Mouse (Mus musculus) midbrain, embryonic 11.5 days (tissue): ENCODE results near the gene Pes1. TPM values are rescaled to one million over a fixed set of nuclear protein-coding genes. Genes with fewer than 3 reads are reported as not detected.

Experiments
- ATAC-seq: fragments of 200-750 bp; cut with Nextera tagmentation; 2 replicates; pipeline ENCODE4 v1.8.0; 2017; ENCODE audit warnings: moderate TSS enrichment, moderate library complexity; ENCODE audit not compliant: low FRiP score
- DNase-seq: peaks from one replicate; pipeline ENCODE4 v3.0.0; 2015; ENCODE audit warnings: low spot score; ENCODE audit errors: missing footprints
- H3K27ac ChIP-seq: fragments of 300-500 bp; sonication (generic); 2 replicates; pipeline ENCODE4 v1.5.1; 2014; ENCODE audit warnings: low read depth, low read length
- H3K27me3 ChIP-seq: fragments of 300-500 bp; sonication (generic); 2 replicates; pipeline ENCODE4 v1.6.1; 2014; ENCODE audit warnings: mild to moderate bottlenecking, low read length, moderate library complexity, mixed read lengths; ENCODE audit not compliant: control insufficient read depth, insufficient read depth
- H3K36me3 ChIP-seq: fragments of 300-500 bp; sonication (generic); 2 replicates; pipeline ENCODE4 v1.6.1; 2014; ENCODE audit warnings: mild to moderate bottlenecking, low read length, moderate library complexity, mixed read lengths; ENCODE audit not compliant: control insufficient read depth, insufficient read depth
- H3K4me1 ChIP-seq: fragments of 300-500 bp; sonication (generic); 2 replicates; pipeline ENCODE4 v1.6.1; 2014; ENCODE audit warnings: low read length; ENCODE audit not compliant: control insufficient read depth, insufficient read depth
- H3K4me2 ChIP-seq: fragments of 300-500 bp; sonication (generic); 2 replicates; pipeline ENCODE4 v1.6.1; 2014; ENCODE audit warnings: mild to moderate bottlenecking, moderate library complexity
- H3K4me3 ChIP-seq: fragments of 300-500 bp; sonication (generic); 2 replicates; pipeline ENCODE4 v1.5.1; 2014; ENCODE audit warnings: low read depth, low read length
- H3K9ac ChIP-seq: fragments of 300-500 bp; sonication (generic); 2 replicates; pipeline ENCODE4 v1.6.1; 2014; ENCODE audit warnings: low read length
- H3K9me3 ChIP-seq: fragments of 300-500 bp; sonication (generic); 2 replicates; pipeline ENCODE4 v1.6.1; 2016; ENCODE audit warnings: low read length; ENCODE audit not compliant: control insufficient read depth
- WGBS: fragments of 180-500 bp; shearing (Covaris S2); extraction: QIAGEN DNeasy Blood & Tissue Kit; methylation state at CpG from one replicate; pipeline ENCODE4 v1.1.7; 2014; 5-methylcytosine and 5-hydroxymethylcytosine counted together
- polyA plus RNA-seq: library from polyadenylated mRNA; unstranded; fragments of >200 nt; fragmentation: Nextera tagmentation; extraction: Ambion mirVana; gene quantifications from 2 replicates; pipeline ENCODE4 v1.2.1, GENCODE M21; 2014

Pes1 gene
- polyA plus RNA-seq, 1 experiment from 2014 or later, result 73.0 TPM

- no peak for DNase-seq
- no peak overlapping the region for H3K27ac ChIP-seq
- no peaks in the 10 kb centered on the region for H3K36me3 ChIP-seq
- H3K27me3 ChIP-seq, result peaks cover 12% of the 10 kb centered on the region
- H3K4me2 ChIP-seq, result no peak overlapping the region
- no peak overlapping the region for H3K4me3 ChIP-seq
- no peak overlapping the region for H3K9ac ChIP-seq
- ATAC-seq, result no peak
- WGBS, result 80% methylated on average over 6 of the region's 6 CpGs
- no peaks in the 10 kb centered on the region for H3K9me3 ChIP-seq
- H3K4me1 ChIP-seq, result peaks cover 3% of the 10 kb centered on the region; the same call in 1 of the 2 replicates
Measured at GRCm38 (mm10) chr11:3993132-3993531, 29.4 kb downstream of the Pes1 start.

- Histone ChIP-seq H3K4me1 (peaks cover 4% of the 10 kb centered on the region; the same call in 1 of the 2 replicates), H3K9ac (no peak overlapping the region), H3K27me3 (peaks cover 20% of the 10 kb centered on the region), H3K4me3 (no peak overlapping the region), H3K36me3 (no peaks in the 10 kb centered on the region), H3K27ac (no peak overlapping the region), H3K9me3 (no peaks in the 10 kb centered on the region), H3K4me2 (no peak overlapping the region)
- DNase-seq (no peak), ATAC-seq (no peak)
- 87% methylated on average over 6 of the region's 6 CpGs for WGBS
Measured at GRCm38 (mm10) chr11:3993914-3994313, 30.1 kb downstream of the Pes1 start.

GRCm38 (mm10) chr11:3995511-3995910 lies 31.7 kb downstream of the Pes1 start:
- DNase-seq, result no peak
- ATAC-seq, result no peak
- H3K36me3 ChIP-seq, result no peaks in the 10 kb centered on the region
- no peaks in the 10 kb centered on the region for H3K9me3 ChIP-seq
- 91% methylated on average over 5 of the region's 5 CpGs for WGBS
- peaks cover 4% of the 10 kb centered on the region; the same call in 1 of the 2 replicates for H3K4me1 ChIP-seq
- peaks cover 26% of the 10 kb centered on the region for H3K27me3 ChIP-seq
- no peak overlapping the region for H3K9ac ChIP-seq
- no peak overlapping the region for H3K27ac ChIP-seq
- no peak overlapping the region for H3K4me2 ChIP-seq
- no peak overlapping the region for H3K4me3 ChIP-seq

- no peak overlapping the region for H3K27ac ChIP-seq
- WGBS, result 85% methylated on average over 3 of the region's 3 CpGs
- ATAC-seq (no peak), DNase-seq (no peak)
- H3K4me2 ChIP-seq, result no peak overlapping the region
- no peak overlapping the region for H3K4me3 ChIP-seq
- peaks cover 26% of the 10 kb centered on the region for H3K27me3 ChIP-seq
- H3K9ac ChIP-seq, result no peak overlapping the region
- H3K4me1 ChIP-seq, result peaks cover 4% of the 10 kb centered on the region; the same call in 1 of the 2 replicates
- H3K36me3 ChIP-seq, result no peaks in the 10 kb centered on the region
- no peaks in the 10 kb centered on the region for H3K9me3 ChIP-seq
Measured at GRCm38 (mm10) chr11:3996840-3997239, 33.1 kb downstream of the Pes1 start.

GRCm38 (mm10) chr11:3997978-3998720 lies 34.4 kb downstream of the Pes1 start:
- Histone ChIP-seq H3K27ac (no peak overlapping the region), H3K27me3 (peaks cover 26% of the 10 kb centered on the region), H3K9ac (no peak overlapping the region)

GRCm38 (mm10) chr11:3999547-3999946 lies 35.8 kb downstream of the Pes1 start:
- H3K4me1 ChIP-seq, result peaks cover 4% of the 10 kb centered on the region; the same call in 1 of the 2 replicates
- peaks cover 26% of the 10 kb centered on the region for H3K27me3 ChIP-seq

More at GRCm38 (mm10) chr11:3997978-3998720, 34.4 kb downstream of the Pes1 start:
- Histone ChIP-seq H3K4me2 (peak overlapping the region; percentile 40), H3K9me3 (no peaks in the 10 kb centered on the region), H3K36me3 (no peaks in the 10 kb centered on the region), H3K4me3 (peak overlapping the region; percentile 16), H3K4me1 (peaks cover 4% of the 10 kb centered on the region; the same call in 1 of the 2 replicates)
- ATAC-seq (no peak), DNase-seq (peak; percentile 88)
- WGBS, result 6% methylated on average over 66 of the region's 66 CpGs

GRCm38 (mm10) chr11:4001603-4002002 lies 37.8 kb downstream of the Pes1 start:
- Histone ChIP-seq H3K27me3 (peaks cover 26% of the 10 kb centered on the region), H3K36me3 (no peaks in the 10 kb centered on the region), H3K4me3 (no peak overlapping the region), H3K9me3 (no peaks in the 10 kb centered on the region), H3K9ac (no peak overlapping the region), H3K4me1 (peaks cover 4% of the 10 kb centered on the region; the same call in 1 of the 2 replicates), H3K4me2 (no peak overlapping the region), H3K27ac (no peak overlapping the region)
- WGBS, result 9% methylated on average over 5 of the region's 5 CpGs
- ATAC-seq (no peak), DNase-seq (peak; percentile 93)

More at GRCm38 (mm10) chr11:3999547-3999946, 35.8 kb downstream of the Pes1 start:
- H3K36me3 ChIP-seq, result no peaks in the 10 kb centered on the region
- no peak overlapping the region for H3K4me2 ChIP-seq
- 79% methylated on average over 5 of the region's 5 CpGs for WGBS
- no peaks in the 10 kb centered on the region for H3K9me3 ChIP-seq
- no peak overlapping the region for H3K4me3 ChIP-seq
- H3K9ac ChIP-seq, result no peak overlapping the region
- DNase-seq (no peak), ATAC-seq (no peak)
- no peak overlapping the region for H3K27ac ChIP-seq

- no peaks in the 10 kb centered on the region for H3K27me3 ChIP-seq
- H3K4me2 ChIP-seq, result no peak overlapping the region
- H3K4me1 ChIP-seq, result no peaks in the 10 kb centered on the region
- H3K36me3 ChIP-seq, result no peaks in the 10 kb centered on the region
- DNase-seq (no peak), ATAC-seq (no peak)
- H3K27ac ChIP-seq, result no peak overlapping the region
- no peak overlapping the region for H3K4me3 ChIP-seq
- H3K9me3 ChIP-seq, result no peaks in the 10 kb centered on the region
- no peak overlapping the region for H3K9ac ChIP-seq
- 66% methylated on average over 5 of the region's 5 CpGs for WGBS
Measured at GRCm38 (mm10) chr11:4005220-4005805, 41.5 kb downstream of the Pes1 start.

- no peak for DNase-seq
- 81% methylated on average over 3 of the region's 3 CpGs for WGBS
Measured at GRCm38 (mm10) chr11:4006462-4006861, 42.7 kb downstream of the Pes1 start.

More at GRCm38 (mm10) chr11:4006462-4006861, 42.7 kb downstream of the Pes1 start:
- H3K9ac ChIP-seq, result no peak overlapping the region
- no peak for ATAC-seq
- no peaks in the 10 kb centered on the region for H3K27me3 ChIP-seq
- no peak overlapping the region for H3K27ac ChIP-seq
- no peaks in the 10 kb centered on the region for H3K36me3 ChIP-seq
- no peak overlapping the region for H3K4me3 ChIP-seq
- no peaks in the 10 kb centered on the region for H3K9me3 ChIP-seq
- H3K4me1 ChIP-seq, result no peaks in the 10 kb centered on the region
- no peak overlapping the region for H3K4me2 ChIP-seq
